Mouse (Mus musculus): ENCODE data around the gene Lbh. TPM values are rescaled to one million over a fixed set of nuclear protein-coding genes. Genes with fewer than 3 reads are reported as not detected.

The Lbh gene
- polyA plus RNA-seq, 1 experiment from 2014 or later: 7.6 TPM

DNA sequence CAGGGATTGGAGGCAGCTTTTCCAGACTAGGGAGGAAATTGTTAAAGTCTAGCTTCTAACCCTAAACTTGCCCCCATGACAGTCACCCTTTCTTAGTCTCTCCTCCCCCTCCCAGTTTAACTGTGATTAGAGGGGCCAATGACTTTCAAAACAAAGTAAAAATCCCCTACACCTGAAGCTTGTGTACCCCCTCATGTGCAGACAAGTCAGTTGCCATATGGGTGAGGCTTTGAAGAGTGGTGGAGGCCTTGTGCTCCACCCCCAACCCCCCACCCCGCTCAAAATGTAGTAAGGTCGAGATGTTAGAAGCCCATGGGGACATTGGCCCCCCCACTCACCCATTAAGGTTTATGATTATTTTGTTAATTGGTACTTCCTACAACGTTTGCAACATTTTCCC lies 1.5 kb downstream of the Lbh start:
- no peaks in the 10 kb centered on the region for H3K27me3 ChIP-seq (replicated peaks; ENCODE audit: control insufficient read depth, insufficient read depth, low read length)
- 34% methylated on average over 3 of the region's 3 CpGs for WGBS
- no peaks in the 10 kb centered on the region for H3K9me3 ChIP-seq (ENCODE audit: control insufficient read depth, low read length)
- peaks cover 6% of the 10 kb centered on the region; the same call in 1 of the 2 replicates for H3K36me3 ChIP-seq (ENCODE audit: control insufficient read depth, insufficient read depth, low read length)
- H3K4me3 ChIP-seq (ENCODE audit: low read length): peak overlapping the region; percentile 69
- H3K27ac ChIP-seq (ENCODE audit: low read length): 0 out of 2 replicates have a peak overlapping the region, but pooled peaks have one; percentile 88
- peak overlapping the region; percentile 98 for H3K4me2 ChIP-seq (ENCODE audit: low read depth, low read length)
- peak overlapping the region; percentile 86 for H3K9ac ChIP-seq (ENCODE audit: low read depth, low read length)
- peaks cover 38% of the 10 kb centered on the region for H3K4me1 ChIP-seq (ENCODE audit: control insufficient read depth, insufficient read depth, low read length)
- ATAC-seq: no peak

DNA sequence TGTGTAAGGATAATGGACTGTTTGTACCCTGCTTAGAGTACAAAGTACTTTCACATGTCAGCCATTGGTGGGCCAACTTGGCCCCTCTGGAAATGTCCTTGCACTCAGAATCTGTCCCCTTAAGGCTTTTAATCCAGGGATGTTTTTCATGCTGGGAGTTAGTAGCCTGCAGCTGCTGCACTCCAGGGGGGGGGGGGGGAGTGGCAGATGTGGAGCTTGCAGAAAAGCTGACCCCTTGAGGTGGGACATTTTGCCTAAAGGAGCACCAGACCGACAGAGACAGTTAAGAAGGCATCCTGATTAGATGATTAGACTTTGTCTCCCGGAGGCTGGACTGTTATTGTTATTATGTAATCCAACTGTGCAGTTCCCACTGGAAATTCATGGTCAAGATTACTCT lies 2.3 kb downstream of the Lbh start:
- H3K4me1 ChIP-seq (ENCODE audit: control insufficient read depth, insufficient read depth, low read length): peaks cover 38% of the 10 kb centered on the region
- H3K36me3 ChIP-seq (ENCODE audit: control insufficient read depth, insufficient read depth, low read length): peaks cover 6% of the 10 kb centered on the region; the same call in 1 of the 2 replicates
- peak overlapping the region; percentile 98 for H3K4me2 ChIP-seq (ENCODE audit: low read depth, low read length)
- ATAC-seq: no peak
- H3K27ac ChIP-seq (ENCODE audit: low read length): no peak overlapping the region
- no peaks in the 10 kb centered on the region for H3K27me3 ChIP-seq (replicated peaks; ENCODE audit: control insufficient read depth, insufficient read depth, low read length)
- peak overlapping the region; percentile 57 for H3K9ac ChIP-seq (ENCODE audit: low read depth, low read length)
- WGBS: 28% methylated on average over 2 of the region's 2 CpGs
- peak overlapping the region; percentile 26 for H3K4me3 ChIP-seq (ENCODE audit: low read length)
- no peaks in the 10 kb centered on the region for H3K9me3 ChIP-seq (ENCODE audit: control insufficient read depth, low read length)

DNA sequence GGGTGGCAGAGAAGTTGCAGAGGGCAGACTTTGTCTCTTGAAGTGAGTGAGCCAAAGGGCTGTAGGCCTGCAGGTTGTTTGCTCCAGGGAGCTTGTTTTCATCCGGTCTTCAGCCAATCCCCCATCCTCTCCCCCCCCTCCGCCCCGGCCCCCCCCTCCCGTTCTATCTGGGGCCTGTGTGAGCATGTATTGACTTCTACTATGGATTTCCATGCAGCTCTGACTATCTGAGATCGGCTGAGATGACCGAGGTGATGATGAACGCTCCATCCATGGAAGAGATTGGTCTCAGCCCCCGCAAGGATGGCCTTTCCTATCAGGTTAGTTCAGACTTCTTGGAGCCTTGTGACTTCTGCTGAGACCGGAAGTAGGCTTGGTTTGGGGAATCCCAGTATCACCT lies 2.9 kb downstream of the Lbh start:
- Histone ChIP-seq H3K4me1 (ENCODE audit: control insufficient read depth, insufficient read depth, low read length) (peaks cover 38% of the 10 kb centered on the region), H3K4me2 (ENCODE audit: low read depth, low read length) (peak overlapping the region; percentile 98), H3K4me3 (ENCODE audit: low read length) (peak overlapping the region; percentile 26), H3K9ac (ENCODE audit: low read depth, low read length) (peak overlapping the region; percentile 41), H3K36me3 (ENCODE audit: control insufficient read depth, insufficient read depth, low read length) (peaks cover 10% of the 10 kb centered on the region; the same call in 1 of the 2 replicates), H3K27ac (ENCODE audit: low read length) (no peak overlapping the region), H3K27me3 (replicated peaks; ENCODE audit: control insufficient read depth, insufficient read depth, low read length) (no peaks in the 10 kb centered on the region), H3K9me3 (ENCODE audit: control insufficient read depth, low read length) (no peaks in the 10 kb centered on the region)
- 54% methylated on average over 9 of the region's 9 CpGs for WGBS
- ATAC-seq: no peak

DNA sequence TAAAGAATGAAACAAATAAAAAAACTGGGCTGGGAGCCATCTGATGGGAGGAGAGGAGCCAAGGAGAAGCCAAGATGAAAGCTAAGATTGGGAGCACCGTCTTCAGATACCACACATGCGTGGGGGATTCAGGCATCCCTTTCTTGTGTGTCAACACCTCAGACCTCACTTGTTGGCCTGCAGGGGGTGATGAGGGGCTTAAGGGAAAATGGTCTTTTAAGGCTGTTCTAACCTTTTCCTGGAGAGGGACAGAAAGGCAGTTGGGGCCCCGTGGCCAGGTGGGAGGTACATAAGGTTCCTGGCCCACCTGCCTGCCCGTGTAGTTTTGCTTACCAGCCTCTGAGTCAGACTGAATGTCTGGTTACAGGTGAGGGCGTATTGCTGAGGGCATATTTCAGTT lies 4.1 kb downstream of the Lbh start:
- Histone ChIP-seq H3K27me3 (replicated peaks; ENCODE audit: control insufficient read depth, insufficient read depth, low read length) (no peaks in the 10 kb centered on the region), H3K9me3 (ENCODE audit: control insufficient read depth, low read length) (no peaks in the 10 kb centered on the region), H3K27ac (ENCODE audit: low read length) (no peak overlapping the region), H3K36me3 (ENCODE audit: control insufficient read depth, insufficient read depth, low read length) (peaks cover 10% of the 10 kb centered on the region; the same call in 1 of the 2 replicates), H3K4me2 (ENCODE audit: low read depth, low read length) (peak overlapping the region; percentile 15), H3K4me1 (ENCODE audit: control insufficient read depth, insufficient read depth, low read length) (peaks cover 43% of the 10 kb centered on the region), H3K4me3 (ENCODE audit: low read length) (peak overlapping the region; percentile 2; the same call in 1 of the 2 replicates), H3K9ac (ENCODE audit: low read depth, low read length) (no peak overlapping the region)
- no peak for ATAC-seq
- WGBS: 73% methylated on average over 5 of the region's 5 CpGs

DNA sequence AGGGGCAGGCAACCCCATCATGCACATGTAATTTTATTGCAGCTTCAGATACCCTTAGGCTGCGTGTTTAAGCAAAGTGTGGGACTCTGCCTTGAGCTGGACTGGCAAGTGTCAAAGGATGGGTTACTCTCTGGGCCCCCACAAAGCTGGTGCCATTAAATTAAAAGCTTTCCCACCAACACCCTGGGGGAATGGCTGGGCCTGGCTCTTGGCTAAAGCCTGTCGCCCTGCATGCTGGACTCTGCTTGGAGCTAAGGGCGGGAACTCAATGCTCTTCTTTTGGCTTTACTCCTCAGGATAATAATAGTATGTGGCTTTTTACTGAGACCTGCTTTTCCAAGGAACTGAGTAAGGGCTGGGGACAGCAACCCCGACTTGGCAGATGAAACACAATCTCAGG lies 5.2 kb downstream of the Lbh start:
- no peak overlapping the region for H3K4me3 ChIP-seq (ENCODE audit: low read length)
- H3K27ac ChIP-seq (ENCODE audit: low read length): no peak overlapping the region
- no peak overlapping the region for H3K9ac ChIP-seq (ENCODE audit: low read depth, low read length)
- 81% methylated on average over 4 of the region's 4 CpGs for WGBS
- H3K9me3 ChIP-seq (ENCODE audit: control insufficient read depth, low read length): no peaks in the 10 kb centered on the region
- H3K36me3 ChIP-seq (ENCODE audit: control insufficient read depth, insufficient read depth, low read length): peaks cover 10% of the 10 kb centered on the region; the same call in 1 of the 2 replicates
- H3K4me2 ChIP-seq (ENCODE audit: low read depth, low read length): no peak overlapping the region
- ATAC-seq: no peak
- H3K27me3 ChIP-seq (replicated peaks; ENCODE audit: control insufficient read depth, insufficient read depth, low read length): no peaks in the 10 kb centered on the region
- peaks cover 41% of the 10 kb centered on the region for H3K4me1 ChIP-seq (ENCODE audit: control insufficient read depth, insufficient read depth, low read length)

DNA sequence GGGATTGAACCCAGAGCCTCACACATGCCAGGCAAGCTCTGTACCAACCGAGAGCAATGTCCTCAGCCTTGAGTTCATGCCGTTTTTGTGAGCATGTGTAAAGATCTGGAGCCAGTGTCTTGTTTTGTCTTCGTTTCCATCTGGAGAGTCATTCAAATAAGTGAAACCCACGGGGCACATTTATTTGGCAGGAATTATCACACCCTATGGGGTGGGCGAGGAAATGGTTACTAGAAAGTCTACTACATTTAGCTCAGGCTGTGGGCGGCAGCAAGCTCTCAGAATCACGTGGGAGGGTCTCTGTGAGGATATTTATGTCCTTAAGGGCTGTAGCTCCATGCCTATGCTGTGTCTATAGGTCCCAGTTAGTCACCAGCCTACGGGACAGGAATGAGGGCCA lies 6.2 kb downstream of the Lbh start:
- Histone ChIP-seq H3K27ac (ENCODE audit: low read length) (no peak overlapping the region), H3K4me2 (ENCODE audit: low read depth, low read length) (no peak overlapping the region), H3K4me1 (ENCODE audit: control insufficient read depth, insufficient read depth, low read length) (peaks cover 41% of the 10 kb centered on the region), H3K9ac (ENCODE audit: low read depth, low read length) (no peak overlapping the region), H3K27me3 (replicated peaks; ENCODE audit: control insufficient read depth, insufficient read depth, low read length) (no peaks in the 10 kb centered on the region), H3K4me3 (ENCODE audit: low read length) (no peak overlapping the region), H3K36me3 (ENCODE audit: control insufficient read depth, insufficient read depth, low read length) (peaks cover 10% of the 10 kb centered on the region; the same call in 1 of the 2 replicates), H3K9me3 (ENCODE audit: control insufficient read depth, low read length) (no peaks in the 10 kb centered on the region)
- no peak for ATAC-seq
- WGBS: 71% methylated on average over 8 of the region's 8 CpGs

DNA sequence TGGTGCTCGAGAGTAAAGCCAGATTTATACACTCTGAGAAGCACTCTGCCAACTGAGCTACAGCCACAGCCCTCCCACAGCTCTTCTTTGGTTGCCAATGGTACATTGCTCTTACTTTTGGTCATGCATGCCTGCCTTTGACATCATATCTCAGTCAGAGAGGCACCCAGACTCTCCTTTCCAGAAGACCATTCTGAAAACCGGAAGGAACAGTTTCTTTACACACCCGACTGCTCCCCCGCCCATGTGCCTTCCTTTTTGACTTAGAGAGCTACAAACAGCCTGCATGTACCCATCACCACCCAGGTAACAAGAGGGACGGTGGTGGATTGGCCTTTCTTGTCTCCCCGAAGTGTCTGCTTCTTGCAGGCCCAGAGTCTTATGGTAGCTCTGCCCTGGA lies 7.0 kb downstream of the Lbh start:
- no peak overlapping the region for H3K4me2 ChIP-seq (ENCODE audit: low read depth, low read length)
- H3K27ac ChIP-seq (ENCODE audit: low read length): peak overlapping the region; percentile 10; the same call in 1 of the 2 replicates
- WGBS: 81% methylated on average over 6 of the region's 6 CpGs
- no peak overlapping the region for H3K4me3 ChIP-seq (ENCODE audit: low read length)
- peaks cover 39% of the 10 kb centered on the region for H3K4me1 ChIP-seq (ENCODE audit: control insufficient read depth, insufficient read depth, low read length)
- H3K9me3 ChIP-seq (ENCODE audit: control insufficient read depth, low read length): no peaks in the 10 kb centered on the region
- peaks cover 10% of the 10 kb centered on the region; the same call in 1 of the 2 replicates for H3K36me3 ChIP-seq (ENCODE audit: control insufficient read depth, insufficient read depth, low read length)
- H3K27me3 ChIP-seq (replicated peaks; ENCODE audit: control insufficient read depth, insufficient read depth, low read length): no peaks in the 10 kb centered on the region
- no peak overlapping the region for H3K9ac ChIP-seq (ENCODE audit: low read depth, low read length)
- no peak for ATAC-seq

DNA sequence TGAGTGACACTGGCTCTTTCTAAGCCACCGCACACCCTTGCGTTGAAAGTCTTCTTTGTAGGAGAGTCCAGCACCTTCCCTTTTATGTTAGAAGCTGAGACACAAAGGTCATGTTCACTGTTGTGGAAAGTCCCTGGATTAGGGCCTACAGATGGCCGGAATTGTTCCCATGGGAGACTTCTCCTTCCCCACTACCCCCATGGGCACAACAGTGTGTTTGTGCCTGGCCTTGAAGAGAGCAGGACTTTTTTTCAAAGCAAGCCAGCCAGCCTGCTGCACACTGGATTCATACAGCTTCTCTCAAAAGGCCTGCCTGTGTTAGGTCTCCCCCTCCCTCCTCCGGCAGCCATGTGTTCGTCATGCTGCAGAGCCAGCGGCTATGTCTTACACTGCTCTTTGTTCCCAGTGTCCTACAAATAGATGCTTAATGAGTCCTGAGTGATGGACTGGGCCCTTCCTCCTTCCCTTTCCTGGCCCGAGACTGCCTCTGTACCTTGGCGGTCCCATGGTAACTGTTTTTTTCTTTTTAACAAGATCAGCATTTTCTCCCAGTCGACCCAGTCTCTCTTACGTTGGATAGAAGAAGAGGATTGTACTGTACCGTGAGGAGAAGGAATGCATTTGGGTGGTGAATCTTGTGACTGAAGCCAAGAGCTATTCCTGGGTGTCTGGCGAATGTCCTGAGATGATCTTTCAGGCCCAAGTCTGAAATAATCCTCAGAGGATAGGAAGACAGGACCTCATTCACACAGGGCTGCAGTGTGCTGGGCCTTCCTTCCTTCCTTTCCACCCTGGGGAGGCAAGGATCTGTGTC lies 7.9 kb downstream of the Lbh start:
- 61% methylated on average over 12 of the region's 12 CpGs for WGBS
- H3K4me3 ChIP-seq (ENCODE audit: low read length): no peak overlapping the region
- no peaks in the 10 kb centered on the region for H3K27me3 ChIP-seq (replicated peaks; ENCODE audit: control insufficient read depth, insufficient read depth, low read length)
- peaks cover 30% of the 10 kb centered on the region for H3K4me1 ChIP-seq (ENCODE audit: control insufficient read depth, insufficient read depth, low read length)
- 0 out of 2 replicates have a peak overlapping the region, but pooled peaks have one; percentile 7 for H3K27ac ChIP-seq (ENCODE audit: low read length)
- no peak overlapping the region for H3K9ac ChIP-seq (ENCODE audit: low read depth, low read length)
- H3K4me2 ChIP-seq (ENCODE audit: low read depth, low read length): no peak overlapping the region
- H3K36me3 ChIP-seq (ENCODE audit: control insufficient read depth, insufficient read depth, low read length): peaks cover 15% of the 10 kb centered on the region; the same call in 1 of the 2 replicates
- H3K9me3 ChIP-seq (ENCODE audit: control insufficient read depth, low read length): no peaks in the 10 kb centered on the region
- ATAC-seq: peak; percentile 67

DNA sequence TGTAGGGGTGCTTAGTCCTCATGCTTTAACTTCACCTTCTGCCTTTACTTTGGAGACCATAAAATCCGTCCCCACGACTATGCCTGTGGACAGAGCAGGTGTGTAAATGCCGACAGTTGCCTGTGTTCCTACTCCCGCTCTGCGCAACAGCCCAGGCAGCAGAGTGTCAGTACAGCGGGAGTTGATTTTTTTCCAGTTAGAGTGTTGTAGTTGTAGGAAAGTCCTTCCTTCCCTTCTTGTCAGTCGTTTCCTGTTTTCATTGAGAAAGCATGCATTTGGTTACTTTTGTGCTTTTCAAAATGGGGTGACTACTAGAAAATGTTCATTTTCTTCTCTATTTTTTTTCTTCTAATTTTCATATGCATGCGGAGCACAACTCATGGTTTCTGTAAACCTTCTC lies 8.9 kb downstream of the Lbh start:
- H3K9ac ChIP-seq (ENCODE audit: low read depth, low read length): no peak overlapping the region
- H3K4me3 ChIP-seq (ENCODE audit: low read length): no peak overlapping the region
- no peak for ATAC-seq
- H3K9me3 ChIP-seq (ENCODE audit: control insufficient read depth, low read length): no peaks in the 10 kb centered on the region
- H3K27ac ChIP-seq (ENCODE audit: low read length): no peak overlapping the region
- WGBS: 83% methylated on average over 8 of the region's 8 CpGs
- H3K36me3 ChIP-seq (ENCODE audit: control insufficient read depth, insufficient read depth, low read length): peaks cover 15% of the 10 kb centered on the region; the same call in 1 of the 2 replicates
- no peak overlapping the region for H3K4me2 ChIP-seq (ENCODE audit: low read depth, low read length)
- H3K27me3 ChIP-seq (replicated peaks; ENCODE audit: control insufficient read depth, insufficient read depth, low read length): no peaks in the 10 kb centered on the region
- peaks cover 21% of the 10 kb centered on the region for H3K4me1 ChIP-seq (ENCODE audit: control insufficient read depth, insufficient read depth, low read length)

All from intestine, embryonic 16.5 days (tissue).